Mouse (Mus musculus): ENCODE measurements around the gene Tesk2.
"Not testable (repeated sequence)": the region's sequence is repeated elsewhere in the genome, so short reads cannot be mapped to it uniquely, and the experiment has no call there.

Gene Tesk2

GRCm38 (mm10) chr4:116788956-116789355 lies 68.2 kb downstream of the Tesk2 start:
- peak; percentile 90 for ATAC-seq (ENCODE audit: low TSS enrichment)

DNA sequence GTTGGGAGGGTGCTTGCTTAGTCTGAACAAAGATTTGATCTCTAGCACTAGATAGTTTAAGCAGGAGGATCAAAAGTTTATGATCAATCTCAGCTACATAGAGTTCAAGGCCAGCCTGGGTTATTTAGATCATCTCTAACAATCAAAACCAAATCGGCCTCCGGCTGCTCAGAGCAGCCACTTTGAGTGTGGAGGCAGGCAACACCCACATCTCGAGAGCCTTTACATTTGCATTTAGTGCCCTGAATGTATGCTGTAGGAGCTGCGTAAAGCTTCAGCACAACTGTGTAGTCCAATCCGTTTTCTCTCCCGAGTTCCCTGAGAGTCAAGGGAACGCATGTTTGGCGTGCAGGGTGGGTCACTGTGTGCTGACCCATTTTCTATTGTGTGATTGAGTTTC lies 71.7 kb downstream of the Tesk2 start:
- ATAC-seq (ENCODE audit: low TSS enrichment): peak; percentile 70; the same call in 1 of the 2 replicates

- ATAC-seq (ENCODE audit: low TSS enrichment): no peak
Observed at GRCm38 (mm10) chr4:116794273-116794672, 73.5 kb downstream of the Tesk2 start.

DNA sequence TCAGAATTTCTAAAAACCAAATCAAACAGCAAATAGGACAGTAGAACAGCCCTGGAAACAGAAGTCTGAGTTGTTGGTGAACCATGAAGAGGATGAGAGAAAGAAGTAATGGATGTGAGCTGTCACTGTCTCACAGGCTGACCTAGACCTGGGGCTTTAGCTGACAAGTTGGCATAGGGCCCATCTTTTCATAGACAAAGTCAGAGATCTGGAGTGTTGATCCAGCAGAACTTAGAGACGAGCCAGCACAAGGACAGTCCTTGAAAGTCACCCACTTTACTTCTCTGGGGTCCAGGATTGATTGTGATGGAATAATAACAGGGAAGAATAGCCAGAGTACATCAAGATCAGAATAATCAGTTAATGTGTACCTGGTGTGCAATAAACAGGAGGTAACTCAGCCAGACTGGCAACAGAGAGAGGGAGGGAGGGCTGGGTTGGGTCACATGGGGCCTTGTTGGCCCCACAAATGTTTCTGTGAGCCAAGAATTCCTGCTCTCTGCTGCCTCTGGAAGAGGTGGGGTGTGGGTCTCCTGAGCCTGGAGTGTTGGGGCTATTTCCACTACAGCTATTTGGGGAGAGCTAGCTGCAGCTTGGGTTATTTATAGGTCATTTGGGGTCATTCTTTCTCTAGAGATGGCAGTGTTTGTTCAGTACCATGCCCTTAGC lies 75.8 kb downstream of the Tesk2 start:
- no peak for ATAC-seq (ENCODE audit: low TSS enrichment)

DNA sequence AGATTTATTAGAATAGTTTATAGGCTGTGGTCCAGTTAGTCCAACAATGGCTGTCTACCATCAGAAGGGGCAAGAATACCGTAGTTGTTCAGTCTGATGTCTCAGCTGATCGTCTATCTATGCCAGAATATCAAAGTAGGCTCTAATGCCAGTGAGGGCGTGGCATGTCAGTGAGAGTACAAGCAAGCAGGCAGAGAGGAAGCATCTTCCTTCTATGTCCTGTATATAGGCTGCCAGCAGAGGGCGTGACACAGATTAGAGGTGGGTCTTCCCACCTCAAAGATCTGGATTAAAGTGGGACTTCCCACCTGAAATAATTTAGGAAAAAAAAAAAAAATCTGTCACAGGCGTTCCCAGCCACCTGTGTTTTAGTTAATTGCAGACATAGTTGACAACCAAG lies 79.2 kb downstream of the Tesk2 start:
- ATAC-seq (ENCODE audit: low TSS enrichment): peak; percentile 52; the same call in 1 of the 2 replicates

DNA sequence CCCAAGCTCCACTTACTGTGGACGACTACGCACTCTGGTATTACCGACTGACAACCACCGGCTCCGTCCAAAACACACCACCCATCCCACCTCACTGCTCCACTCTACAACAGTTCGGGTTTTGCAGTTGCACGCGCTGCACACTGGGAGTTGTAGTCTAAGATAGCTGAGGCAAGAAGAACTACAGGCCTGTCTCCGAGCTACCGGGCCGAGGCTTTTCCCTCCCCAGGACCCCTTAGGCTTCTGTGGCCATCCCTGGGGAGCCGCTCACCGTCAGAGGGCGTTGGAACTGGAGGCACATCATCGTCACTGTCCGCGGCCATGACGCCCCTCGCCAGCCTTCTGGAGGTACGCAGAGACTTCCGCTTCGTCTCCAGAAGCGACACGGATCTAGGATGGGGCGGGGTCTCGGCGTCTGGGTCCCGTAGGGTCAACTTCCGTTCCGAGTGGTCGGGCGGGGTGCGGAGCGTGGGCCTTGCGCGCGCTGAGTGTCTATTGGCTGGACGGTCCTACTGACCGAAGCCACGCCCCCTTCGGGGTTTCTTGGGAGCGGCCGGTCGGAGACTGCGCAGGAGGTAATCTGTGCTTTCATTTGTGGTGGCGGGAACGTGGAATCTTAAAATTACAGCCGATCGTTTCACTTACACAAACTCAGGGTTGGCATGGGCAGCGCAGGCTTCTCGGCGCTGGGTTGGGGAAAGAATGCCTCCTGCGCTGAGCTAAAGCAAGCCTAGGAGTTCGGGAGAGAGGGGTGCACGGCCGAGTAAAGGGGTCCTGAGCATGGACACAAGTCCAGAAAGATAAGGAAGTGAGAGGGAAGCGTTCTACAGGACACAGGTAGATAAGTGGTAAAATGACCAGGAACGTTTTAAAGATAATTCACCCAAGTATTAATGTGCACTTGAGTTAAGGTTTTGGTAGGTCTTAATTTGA lies 86.7 kb downstream of the Tesk2 start, which contains the start of the genes Toe1 and Mutyh:
Toe1 (minus strand) TSS at position 444 of the 933 bp plus-strand sequence.
Mutyh (plus strand) TSS at position 527 of the 933 bp plus-strand sequence.
- peak; percentile 95 for ATAC-seq (ENCODE audit: low TSS enrichment)

- ATAC-seq (ENCODE audit: low TSS enrichment): no peak
Observed at GRCm38 (mm10) chr4:116811012-116811411, 90.3 kb downstream of the Tesk2 start.

DNA sequence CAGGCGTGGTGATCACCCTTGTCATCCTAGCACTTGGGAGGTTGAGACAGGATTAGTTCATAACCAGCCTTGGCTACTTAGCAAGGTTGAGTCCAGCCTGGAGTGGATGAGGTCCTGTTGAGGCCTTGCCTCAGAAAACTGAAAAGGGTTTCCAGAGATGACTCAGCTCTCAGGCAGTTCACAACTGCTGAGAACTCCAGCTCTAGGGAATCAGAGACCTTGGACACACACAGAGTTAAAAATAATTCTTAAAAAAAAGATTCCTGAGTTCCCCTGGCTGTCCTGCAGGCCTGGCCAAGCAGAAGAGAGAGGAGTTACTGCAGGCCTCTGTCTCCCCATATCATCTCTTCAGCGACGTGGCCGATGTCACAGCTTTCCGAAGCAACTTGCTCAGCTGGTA lies 94.5 kb downstream of the Tesk2 start:
- ATAC-seq (ENCODE audit: low TSS enrichment): no peak

DNA sequence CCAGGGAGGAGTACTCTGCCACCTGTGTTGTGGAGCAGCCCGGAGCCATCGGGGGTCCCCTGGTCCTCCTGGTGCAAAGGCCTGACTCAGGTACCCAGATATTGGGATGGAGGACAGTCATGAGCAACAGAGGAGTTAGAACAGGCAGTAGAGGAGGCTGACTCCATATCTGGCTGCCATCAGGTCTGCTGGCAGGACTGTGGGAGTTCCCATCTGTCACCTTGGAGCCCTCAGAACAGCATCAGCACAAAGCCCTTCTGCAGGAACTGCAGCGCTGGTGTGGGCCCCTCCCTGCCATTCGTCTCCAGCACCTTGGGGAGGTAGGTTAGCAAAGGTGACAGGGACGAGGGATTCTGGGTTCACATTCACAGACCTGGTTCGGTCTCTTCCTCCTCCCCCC lies 96.7 kb downstream of the Tesk2 start:
- peak; percentile 60 for ATAC-seq (ENCODE audit: low TSS enrichment)

DNA sequence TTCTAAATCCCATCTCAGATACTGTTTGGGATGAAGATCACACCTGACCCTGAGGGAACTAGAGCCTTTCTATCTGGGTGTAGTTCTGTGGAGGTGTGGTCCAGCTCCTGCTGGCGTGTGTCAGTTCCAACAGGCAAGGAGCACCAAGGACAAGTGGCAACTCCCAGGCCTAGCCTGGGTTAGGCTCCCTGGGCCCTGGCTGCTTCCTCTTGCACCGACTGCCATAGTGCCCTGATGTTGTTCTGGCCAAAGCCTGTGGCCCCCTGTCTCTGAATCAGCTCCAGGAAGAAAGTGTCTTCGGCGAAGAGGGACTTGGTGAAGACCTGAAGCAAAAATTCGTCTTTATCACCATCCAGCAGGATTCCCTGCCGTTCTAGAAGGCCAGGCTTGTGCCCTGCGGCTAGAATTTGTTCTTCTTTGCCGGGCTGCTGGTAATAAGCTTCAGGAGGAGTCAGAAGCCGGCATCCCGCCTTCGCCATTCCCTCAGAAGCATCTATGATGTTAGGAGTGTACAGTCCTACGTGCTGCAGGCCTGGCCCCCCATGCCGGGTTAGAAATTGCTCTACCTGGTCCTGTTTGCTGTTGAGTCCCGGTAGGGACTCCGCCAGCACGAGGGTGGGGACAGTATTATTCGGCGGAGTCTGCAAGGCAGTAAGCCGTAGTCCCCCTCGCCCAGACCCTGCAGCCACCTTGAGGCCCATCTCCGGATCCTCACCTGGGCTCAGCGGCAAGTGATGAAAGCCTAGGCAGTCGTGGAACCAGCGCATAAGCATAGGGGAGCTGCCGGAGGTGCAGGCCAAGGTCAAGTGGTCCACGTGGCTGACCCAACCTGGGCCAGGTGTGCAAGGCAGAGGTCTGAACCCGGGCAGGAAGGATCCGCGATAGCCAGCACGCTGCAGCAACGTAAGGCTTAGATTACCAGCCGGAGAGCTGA lies 99.5 kb downstream of the Tesk2 start:
- no peak for ATAC-seq (ENCODE audit: low TSS enrichment)

- peak; percentile 51 for ATAC-seq (ENCODE audit: low TSS enrichment)
Observed at GRCm38 (mm10) chr4:116820902-116821693, 100.3 kb downstream of the Tesk2 start.

DNA sequence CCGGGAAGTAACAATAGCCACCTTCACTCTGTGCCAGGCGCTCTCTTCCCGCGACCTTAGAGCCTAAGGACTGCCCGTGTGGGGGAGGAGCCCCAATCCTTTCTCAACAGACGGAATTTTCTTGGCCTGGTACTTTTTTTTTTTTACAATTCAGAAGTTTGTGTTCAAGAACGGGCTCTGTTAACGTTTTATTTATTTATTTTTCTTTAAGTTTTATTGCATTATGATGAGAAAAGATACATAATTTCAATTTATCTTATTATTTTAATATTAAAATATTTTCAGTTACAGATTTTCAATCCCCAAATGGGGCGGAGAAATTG lies 100.9 kb downstream of the Tesk2 start, which contains the start of gene Hpdl:
Hpdl (minus strand) TSS at position 14 of the 323 bp plus-strand sequence.
- ATAC-seq (ENCODE audit: low TSS enrichment): no peak

DNA sequence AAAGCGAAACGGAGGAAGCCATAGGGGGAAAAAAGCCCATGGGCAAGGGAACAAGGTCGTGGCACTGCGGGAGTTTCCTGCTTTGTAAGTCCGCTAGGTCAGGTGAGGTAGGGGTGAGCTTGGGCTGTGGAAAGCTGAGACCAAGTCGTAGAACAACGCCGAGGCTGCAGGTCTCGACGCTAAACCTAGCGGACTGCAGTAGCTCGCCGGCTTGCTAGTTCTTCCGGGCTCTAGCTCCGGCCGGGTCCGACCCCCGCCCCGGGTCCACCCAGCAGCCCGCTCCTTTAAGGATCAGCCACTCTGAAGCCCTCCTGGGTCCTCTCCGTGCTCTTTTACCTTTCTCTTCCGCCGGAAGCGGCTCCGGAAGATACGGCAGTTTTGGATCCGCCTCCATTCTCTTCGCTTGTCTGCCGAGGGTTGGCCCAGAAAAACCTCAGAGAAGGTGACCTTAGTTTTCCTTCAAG lies 103.8 kb downstream of the Tesk2 start:
- peak; percentile 89 for ATAC-seq (ENCODE audit: low TSS enrichment)

DNA sequence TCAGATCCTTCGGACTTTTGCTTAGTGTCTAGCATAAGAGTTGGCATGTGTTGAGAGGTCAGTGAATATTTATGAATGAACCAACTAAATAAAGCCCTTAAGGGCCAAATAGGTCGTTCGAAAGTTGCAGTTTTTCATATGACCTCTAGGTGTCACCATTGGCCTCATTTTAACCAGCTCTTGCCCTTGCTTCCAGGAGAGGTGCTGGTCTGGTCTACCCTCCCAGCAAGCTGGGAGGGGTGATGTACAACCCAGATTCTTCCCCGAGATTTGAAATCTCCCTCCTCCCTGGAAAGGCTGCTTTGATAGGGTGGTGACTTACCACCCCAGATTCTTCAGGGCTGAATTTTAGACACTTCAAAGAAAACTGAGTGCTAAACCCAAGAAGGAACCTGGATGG lies 107.1 kb downstream of the Tesk2 start:
- ATAC-seq (ENCODE audit: low TSS enrichment): peak; percentile 50; the same call in 1 of the 2 replicates

DNA sequence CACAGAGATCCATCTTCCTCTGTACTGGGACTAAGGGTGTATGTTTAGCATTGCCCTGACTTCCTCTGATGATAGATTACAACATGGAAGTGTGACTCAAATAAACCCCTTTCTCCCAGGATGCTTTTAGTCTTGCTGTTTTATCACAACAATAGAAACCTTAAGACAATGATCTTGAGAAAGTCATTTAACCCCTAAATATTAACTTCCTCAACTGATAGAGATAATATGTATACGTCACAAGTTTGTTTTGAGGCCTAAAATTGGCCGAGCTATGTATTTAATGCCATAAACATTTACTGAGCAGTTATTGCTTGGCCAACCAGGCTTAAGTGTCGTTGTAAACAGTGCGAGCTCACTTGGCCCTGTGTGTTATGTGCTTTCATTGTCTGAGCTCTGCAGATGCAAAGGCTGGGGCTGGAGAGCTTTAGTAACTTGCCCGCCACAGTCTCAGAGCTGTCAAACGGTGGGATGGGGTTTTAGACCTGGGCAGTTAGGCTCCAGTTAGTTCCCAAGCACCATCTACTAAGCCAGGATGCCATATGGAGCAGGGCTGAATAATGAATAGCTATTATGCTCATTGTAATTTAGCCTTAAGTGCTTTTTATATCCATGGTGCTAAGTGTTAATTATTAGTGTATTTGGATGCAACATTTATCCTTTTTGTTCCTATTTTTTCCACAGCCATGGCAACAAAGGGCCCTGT lies 108.8 kb downstream of the Tesk2 start:
- no peak for ATAC-seq (ENCODE audit: low TSS enrichment)

GRCm38 (mm10) chr4:116830070-116830368 lies 109.3 kb downstream of the Tesk2 start:
- ATAC-seq (ENCODE audit: low TSS enrichment): no peak

- ATAC-seq (ENCODE audit: low TSS enrichment): no peak
Observed at GRCm38 (mm10) chr4:116838999-116839398, 118.3 kb downstream of the Tesk2 start.

DNA sequence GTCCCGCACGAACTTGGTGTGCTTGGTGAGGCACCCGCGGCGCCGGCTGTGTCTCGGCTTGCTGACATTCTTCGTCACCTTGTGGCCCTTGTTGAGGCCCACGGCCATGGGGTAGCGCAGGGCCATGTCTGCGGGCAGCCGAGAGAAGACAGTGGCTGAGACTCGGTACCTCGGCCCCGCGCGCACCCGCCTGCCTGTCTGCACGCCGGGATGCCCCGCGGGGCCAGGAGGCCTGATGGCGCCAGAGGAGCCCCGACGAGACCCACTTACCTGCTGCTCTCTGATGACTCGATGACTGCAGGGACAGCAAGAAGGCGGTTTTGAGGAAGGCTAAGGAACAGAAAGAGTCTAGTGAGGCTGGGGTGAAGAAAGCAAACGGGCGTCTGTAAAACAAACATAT lies 119.3 kb downstream of the Tesk2 start:
- not testable (repeated sequence) for ATAC-seq (ENCODE audit: low TSS enrichment)

GRCm38 (mm10) chr4:116840841-116841240 lies 120.1 kb downstream of the Tesk2 start:
- no peak for ATAC-seq (ENCODE audit: low TSS enrichment)

- no peak for ATAC-seq (ENCODE audit: low TSS enrichment)
Observed at GRCm38 (mm10) chr4:116844324-116844723, 123.6 kb downstream of the Tesk2 start.
